Mouse (Mus musculus): ENCODE data around the gene Frrs1. TPM values are rescaled to one million over a fixed set of nuclear protein-coding genes. Genes with fewer than 3 reads are reported as not detected.

The Frrs1 gene
- 10 to 100 TPM; 40.9 to 50.8 TPM for total RNA-seq (2023)

DNA sequence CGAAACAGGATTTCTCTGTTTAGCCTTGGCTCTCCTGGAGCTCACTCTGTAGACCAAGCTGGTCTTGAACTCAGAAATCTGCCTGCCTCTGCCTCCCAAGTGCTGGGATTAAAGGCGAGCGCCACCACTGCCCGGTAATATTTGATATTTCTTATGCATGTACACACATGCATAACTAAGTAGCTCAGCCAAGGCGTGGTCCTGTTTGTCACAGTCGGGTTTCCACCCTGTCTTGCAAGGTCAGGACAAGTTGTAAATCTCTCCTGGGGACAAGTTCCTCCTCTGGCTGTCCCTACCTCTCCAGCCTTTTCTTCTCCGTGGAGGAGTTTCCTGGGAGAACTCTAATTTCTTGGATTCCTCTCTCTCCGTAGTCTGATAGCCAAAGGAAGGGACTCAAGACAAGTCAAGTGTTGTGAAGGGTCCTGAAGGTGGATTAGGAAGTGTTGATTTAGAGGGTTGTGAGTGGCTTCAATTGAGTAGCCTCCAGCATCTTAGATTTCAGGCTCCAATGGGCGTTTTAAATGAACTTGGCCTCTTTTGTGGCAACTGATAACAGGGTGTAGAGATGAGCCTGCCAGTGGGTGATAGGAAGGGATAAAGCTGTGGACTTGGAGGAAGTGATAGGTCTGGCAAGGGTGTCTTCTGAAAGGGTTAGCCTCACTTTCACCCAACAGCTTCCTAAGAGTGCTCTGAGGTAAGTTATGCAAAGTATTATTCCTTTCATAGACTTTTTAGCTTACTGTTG, at the start of gene Frrs1:
Gene Frrs1, plus strand, starts transcription at position 524 of the 745 bp plus-strand sequence.

Other genes starting within 250 kb of the Frrs1 start
- gene Trmt13, start 244.9 kb upstream of the Frrs1 start, total RNA-seq (2023) = 10 to 100 TPM; 17.9 to 18.3 TPM
- gene Mfsd14a, start 196.8 kb upstream of the Frrs1 start, total RNA-seq (2023) = 10 to 100 TPM; 77.1 to 79.8 TPM
- gene Gm43191, start 178.2 kb upstream of the Frrs1 start, total RNA-seq (2023) = not detected
- gene Slc35a3, start 146.6 kb upstream of the Frrs1 start, total RNA-seq (2023) = 10 to 100 TPM; 23.5 to 27.1 TPM
- gene Agl, start 51.3 kb upstream of the Frrs1 start, total RNA-seq (2023) = 10 to 100 TPM; 44.6 to 48.4 TPM
- not detected for gene 4930455H04Rik, start 108.8 kb downstream of the Frrs1 start, total RNA-seq (2023)
- gene Palmd, start 109.5 kb downstream of the Frrs1 start, total RNA-seq (2023) = not detected

All from neutrophil, adult 59 days (primary cell).